Mouse (Mus musculus): ENCODE results near the gene Ccnl1.
A peak's percentile ranks its signal among the peaks of the same experiment; 100 is the strongest.

Gene Ccnl1

GRCm38 (mm10) chr3:65958102-65958839 lies at the start of gene Ccnl1:
Ccnl1 (minus strand) TSS chr3:65958249.
- DNase-seq: peak; percentile 98 to 99

DNA sequence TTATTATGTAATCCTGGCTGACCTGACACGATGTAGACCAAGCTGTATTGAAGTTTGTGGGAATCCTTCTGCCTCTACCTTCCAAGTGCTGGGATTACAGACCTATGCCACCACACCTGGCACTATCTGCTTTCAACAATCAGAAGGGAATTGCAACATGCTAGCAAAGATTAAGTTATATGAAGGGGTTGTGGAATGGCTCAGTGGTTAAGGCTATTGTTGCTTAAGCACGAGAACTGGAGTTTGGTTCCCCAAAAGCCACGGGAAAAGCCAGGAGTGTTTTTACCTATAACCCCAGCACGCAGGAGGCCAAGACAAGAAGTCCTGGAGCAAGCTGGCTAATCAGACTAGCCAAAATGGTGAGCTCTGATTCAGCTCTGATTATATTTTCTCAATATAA lies 46.9 kb upstream of the Ccnl1 start:
- DNase-seq: no peak

DNA sequence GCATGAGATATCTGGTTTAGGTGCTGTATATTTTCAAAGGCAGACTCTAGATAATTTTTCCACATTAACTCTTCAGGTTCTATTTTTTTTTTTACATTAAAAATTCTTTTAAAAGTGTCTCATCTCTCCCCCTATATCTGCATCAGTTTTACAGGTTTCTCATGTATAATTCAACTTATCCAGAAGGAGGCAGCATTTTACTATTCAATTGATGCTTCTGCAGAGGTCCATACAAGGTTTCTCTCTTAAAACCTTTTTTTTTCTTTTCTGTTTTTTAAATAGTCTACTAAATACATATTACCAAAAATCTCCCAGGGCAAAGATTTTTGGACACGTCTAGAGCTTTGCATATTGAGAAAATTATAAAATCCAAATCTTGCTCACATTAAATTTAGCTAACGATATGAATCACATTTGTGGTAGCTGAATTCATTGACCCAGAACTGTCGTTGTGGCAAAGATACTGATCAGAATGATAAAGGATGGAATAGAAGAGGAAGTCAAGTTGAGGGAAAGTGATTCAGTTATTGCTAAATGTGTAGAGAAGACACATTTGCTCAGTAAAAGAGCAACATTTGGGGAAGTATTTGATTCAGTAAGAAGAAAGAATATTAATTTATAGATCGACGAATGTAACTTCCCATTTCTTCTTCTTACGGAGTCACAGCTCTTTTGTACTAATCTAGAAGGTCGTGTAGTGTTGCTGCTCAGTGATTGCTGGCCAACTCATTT lies 46.3 kb upstream of the Ccnl1 start:
- DNase-seq: no peak

GRCm38 (mm10) chr3:66000400-66000799 lies 42.4 kb upstream of the Ccnl1 start:
- DNase-seq: no peak

GRCm38 (mm10) chr3:65997360-65998008 lies 39.4 kb upstream of the Ccnl1 start:
- DNase-seq: no peak

DNA sequence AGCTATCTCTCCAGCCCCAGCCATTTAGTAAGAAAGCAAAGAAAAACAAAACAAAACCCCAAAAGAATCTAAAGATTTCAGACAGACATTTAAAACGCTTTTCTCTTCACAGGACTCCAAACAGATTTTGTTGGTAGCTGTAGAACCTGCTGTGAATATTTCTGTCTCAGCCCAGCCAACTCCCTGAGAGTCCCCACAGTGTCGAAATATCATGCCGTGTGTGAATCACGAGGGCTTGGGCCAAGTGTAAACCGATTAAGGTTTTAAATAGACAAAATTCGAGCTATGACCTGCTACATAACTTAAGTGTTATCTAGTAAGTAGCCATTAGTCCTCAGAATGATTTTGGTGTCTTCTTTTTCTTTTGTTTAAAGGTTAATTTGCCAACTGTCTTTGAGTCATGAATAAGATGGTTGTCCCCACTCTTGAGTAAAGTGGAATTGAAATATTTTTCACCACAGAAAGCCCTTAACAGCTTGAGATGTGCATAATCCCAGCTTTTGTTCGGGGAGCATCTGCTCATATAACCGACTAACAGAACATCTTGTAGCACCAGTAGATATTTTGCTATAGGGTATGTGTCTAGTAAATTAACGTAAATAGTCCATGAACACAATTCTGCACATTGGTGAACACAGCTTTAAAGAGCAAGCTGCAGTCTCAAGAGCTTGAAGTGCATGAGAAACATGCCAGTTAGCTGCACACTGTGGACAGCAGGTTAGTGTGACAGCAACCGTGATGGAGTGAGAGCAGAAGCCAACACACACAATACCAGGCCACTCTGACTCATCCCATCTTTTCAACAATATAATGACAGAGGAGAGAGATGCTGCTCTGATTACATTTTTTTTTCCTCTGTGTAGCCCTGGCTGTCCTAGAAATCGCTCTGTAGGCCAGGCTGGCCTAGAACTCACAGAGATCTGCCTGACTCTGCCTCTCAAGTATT lies 34.6 kb upstream of the Ccnl1 start:
- no peak for DNase-seq

GRCm38 (mm10) chr3:65990957-65991646 lies 33.1 kb upstream of the Ccnl1 start:
- peak; percentile 53 to 57 for DNase-seq

DNA sequence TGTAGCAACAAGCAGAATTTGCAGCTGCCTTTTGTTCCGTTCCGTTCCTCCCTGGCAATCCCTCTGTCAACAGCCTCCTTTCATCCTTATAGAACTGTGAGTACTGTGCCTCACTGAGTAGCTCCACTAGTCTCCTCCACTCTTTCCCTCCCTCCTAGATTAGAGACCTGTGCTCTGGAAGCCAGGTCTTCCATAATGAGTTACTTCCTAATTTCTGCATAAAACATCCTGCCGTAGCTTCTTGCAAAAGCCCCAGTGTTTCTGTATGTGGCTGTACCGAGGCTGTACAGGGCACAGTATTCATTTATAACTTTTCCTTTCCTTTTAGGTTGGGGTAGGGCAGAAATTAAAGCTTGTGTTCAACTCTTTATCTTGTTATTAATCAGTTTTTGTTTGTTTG lies 32.5 kb upstream of the Ccnl1 start:
- no peak for DNase-seq

DNA sequence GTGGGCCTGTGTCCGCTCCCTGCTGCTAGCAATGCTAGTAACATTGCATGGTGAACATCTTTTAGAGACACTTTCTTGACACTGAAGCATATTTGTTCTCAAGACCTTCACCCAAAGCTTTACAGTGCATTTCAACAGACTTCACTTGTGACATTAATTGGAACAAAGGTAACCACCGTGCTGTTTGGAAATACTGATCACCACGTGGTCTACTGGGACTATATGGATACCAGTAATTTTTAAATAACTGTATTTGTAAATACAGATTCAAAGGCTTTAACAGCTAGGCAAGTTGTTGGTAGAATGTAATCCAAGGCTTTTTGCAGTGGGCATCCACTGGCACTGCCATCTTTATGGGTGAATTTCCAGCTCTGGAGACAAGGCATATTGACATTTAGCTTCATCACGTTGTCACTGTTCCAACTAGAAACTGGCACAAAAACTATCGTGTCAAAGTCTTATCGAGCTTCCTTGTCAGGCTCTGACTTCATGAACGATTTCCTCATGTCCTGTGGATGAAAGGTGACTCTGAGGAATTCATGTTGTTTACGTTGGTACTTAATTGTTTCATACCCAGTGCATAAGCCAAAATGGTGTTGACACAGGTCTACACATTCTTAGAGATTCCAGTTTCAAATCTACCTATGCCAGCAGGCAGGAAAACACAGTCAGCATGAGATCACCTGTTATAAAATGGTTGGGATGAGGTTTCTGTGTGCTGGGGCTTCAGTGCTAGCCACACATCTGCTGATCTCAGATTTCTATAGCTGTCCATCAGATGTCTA lies 30.9 kb upstream of the Ccnl1 start:
- no peak for DNase-seq

- DNase-seq: no peak
These were observed 18.2 kb upstream of the Ccnl1 start for GRCm38 (mm10) chr3:65976296-65976695.

DNA sequence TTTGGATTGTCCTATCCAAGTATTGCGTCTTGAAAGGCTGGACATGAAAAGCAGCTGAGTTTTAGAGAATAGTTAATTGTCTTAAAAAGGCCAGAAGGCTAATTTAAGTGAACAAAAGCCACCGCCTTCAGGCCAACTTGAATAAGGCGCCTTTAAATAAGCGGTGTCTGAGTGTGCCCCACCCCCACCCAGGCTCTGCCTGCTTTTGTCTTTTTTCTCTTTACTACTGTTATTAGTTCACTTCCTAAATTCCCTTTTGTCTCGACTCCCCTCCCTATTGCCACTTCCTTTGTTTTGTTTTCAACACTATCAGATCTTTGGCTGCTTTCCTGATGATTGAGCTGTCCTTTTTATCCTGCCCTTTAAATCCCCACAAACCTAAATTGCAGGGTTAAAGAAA lies 17.3 kb upstream of the Ccnl1 start:
- peak; percentile 64 to 69 for DNase-seq

- DNase-seq: peak; percentile 98 to 99
These were observed 16.4 kb upstream of the Ccnl1 start for GRCm38 (mm10) chr3:65974232-65975058.

GRCm38 (mm10) chr3:65973501-65974231 lies 15.6 kb upstream of the Ccnl1 start:
- DNase-seq: no peak

DNA sequence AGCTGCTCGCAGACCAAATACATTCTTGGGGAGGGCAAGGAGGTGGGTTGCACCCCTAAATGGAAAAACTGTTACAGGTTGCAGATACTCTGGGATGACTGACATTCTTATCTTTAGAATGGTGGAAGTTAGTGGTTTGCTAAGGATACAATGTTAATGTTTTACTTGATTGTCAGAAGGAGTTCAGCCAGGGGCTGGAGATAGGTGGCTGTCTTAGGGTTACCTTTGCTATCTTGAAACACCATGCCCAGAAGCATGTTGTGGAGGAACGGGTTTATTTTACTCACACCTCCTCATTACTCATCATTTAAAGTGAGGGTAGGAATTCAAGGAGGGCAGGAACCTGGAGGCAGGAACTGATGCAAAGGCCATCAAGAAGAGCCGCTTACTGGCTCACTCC lies 11.1 kb upstream of the Ccnl1 start:
- no peak for DNase-seq

DNA sequence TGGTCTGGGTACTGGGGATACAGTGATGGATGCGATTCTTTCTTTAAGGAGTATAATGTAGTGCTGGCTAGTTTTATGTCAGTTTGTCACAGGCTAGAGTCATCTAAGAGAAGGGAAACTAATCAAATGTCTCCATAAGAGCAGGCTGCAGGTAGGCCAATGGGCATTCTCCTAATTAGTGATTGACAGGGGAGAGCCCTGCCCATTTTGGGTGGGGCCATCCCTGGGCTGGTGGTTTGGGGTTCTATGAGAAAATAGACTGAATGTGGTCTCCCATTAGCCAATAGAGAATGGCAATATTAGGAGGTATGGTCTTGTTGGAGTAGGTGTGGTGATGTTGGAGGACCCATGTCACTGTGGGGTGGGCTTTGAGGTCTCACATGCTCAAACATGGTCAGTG lies 8.3 kb upstream of the Ccnl1 start:
- no peak for DNase-seq

DNA sequence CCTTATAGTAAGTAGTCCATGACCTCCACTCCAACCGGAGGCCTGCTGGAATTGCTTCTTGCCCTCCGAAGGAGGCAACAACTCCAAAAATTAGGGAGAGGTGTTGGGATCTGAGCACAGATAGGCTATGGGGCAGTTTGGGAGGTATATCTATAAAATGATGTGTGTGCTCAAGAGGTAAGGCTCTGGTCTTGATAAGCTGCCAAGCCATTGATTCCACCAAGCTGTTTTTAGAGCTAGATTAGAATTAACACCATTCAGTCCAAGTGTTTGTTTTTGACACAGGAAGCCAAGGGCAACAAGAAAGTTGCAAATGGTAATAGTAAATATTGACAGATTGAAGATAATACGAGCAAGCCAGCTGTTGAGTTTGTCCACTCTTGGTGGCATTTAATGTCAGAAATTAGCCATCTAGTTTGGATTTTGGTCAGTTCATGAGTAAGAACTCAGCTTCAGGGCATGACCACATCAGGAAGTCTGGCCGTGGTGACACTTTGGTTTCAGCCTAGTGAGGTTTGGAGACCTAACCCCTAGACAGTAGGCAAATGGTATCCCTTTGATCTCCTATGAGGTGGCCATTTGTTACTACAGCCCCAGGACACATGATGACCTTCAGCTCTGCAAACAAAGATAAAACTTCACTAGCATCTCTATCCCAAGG lies 4.4 kb upstream of the Ccnl1 start:
- DNase-seq: no peak

- no peak for DNase-seq
These were observed 2.4 kb upstream of the Ccnl1 start for GRCm38 (mm10) chr3:65960291-65960945.

GRCm38 (mm10) chr3:65959416-65960001 lies 1.5 kb upstream of the Ccnl1 start:
- DNase-seq: no peak

All from B cell, adult 2 months (primary cell).